ENCODE assay signal across 31 mouse cellular contexts in genomic region chr8:31755737-31756136, GRCm38 (mm10).
DNase-seq lines count a peak whose midpoint lies in the region; ATAC-seq and TF ChIP-seq lines count a peak whose summit lies in the region.
"Had no signal": no experiment of that assay in that cellular context is flagged by ENCODE, and none has a peak within 500 bp of the region (broad histone marks: within the 10 kb centered on the region; RNA-seq: fewer than 3 reads in every experiment).

No protein-coding gene starts in this region.

- TF ChIP-seq CTCF in lung, postnatal 0 days (IDR thresholded peaks at IDR 0.05) = no peak
- no peak for TF ChIP-seq CTCF in MEL (IDR thresholded peaks at IDR 0.05 in 2 of 3, conservative IDR thresholded peaks at IDR 0.05 in 1 of 3; ENCODE audit: control insufficient read depth in 1 of 3, insufficient read depth in 1 of 3, low read depth in 2 of 3, low read length in 3 of 3, poor library complexity in 1 of 3, severe bottlenecking in 1 of 3)

- intact Hi-C loops in left cerebral cortex, postnatal 14 days (cut with DNase I) = no loop called here

- H3K27ac ChIP-seq in lung, postnatal 0 days (ENCODE audit: low read length) = no peak overlapping the region
- H3K27ac ChIP-seq in MEL (ENCODE audit: control insufficient read depth, low read depth, low read length) = no peak overlapping the region
- H3K27ac ChIP-seq: embryonic facial prominence, embryonic 12.5 days; embryonic facial prominence, embryonic 15.5 days; forebrain, embryonic 12.5 days; heart, adult 2 months; heart, embryonic 10.5 days; heart, embryonic 13.5 days; hindbrain, embryonic 14.5 days; hindbrain, postnatal 0 days had no signal

- H3K4me2 ChIP-seq in lung, postnatal 0 days (replicated peaks; ENCODE audit: low read depth, low read length) = no peak overlapping the region
- H3K4me2 ChIP-seq: embryonic facial prominence, embryonic 12.5 days; embryonic facial prominence, embryonic 15.5 days; forebrain, embryonic 12.5 days; heart, embryonic 13.5 days; hindbrain, embryonic 14.5 days had no signal

- no peak overlapping the region for H3K4me3 ChIP-seq in lung, postnatal 0 days (ENCODE audit: low read depth, low read length)
- H3K4me3 ChIP-seq in MEL (ENCODE audit: control insufficient read depth in 1 of 2, insufficient read depth in 1 of 2, low read depth in 2 of 2, low read length in 2 of 2) = no peak overlapping the region
- H3K4me3 ChIP-seq: embryonic facial prominence, embryonic 12.5 days; embryonic facial prominence, embryonic 15.5 days; erythroblast, embryonic 14.5 days; forebrain, embryonic 12.5 days; heart, adult 2 months; heart, embryonic 10.5 days; heart, embryonic 13.5 days had no signal

- peak; percentile 9 for DNase-seq in lung, postnatal 0 days (ENCODE audit: low spot score)
- no peak for DNase-seq in lung, adult 18-20 months
- peak; percentile 11 for DNase-seq in MEL (ENCODE audit: low read depth, low spot score)
- peak; percentile 1 for DNase-seq in c-Kit-positive CD71-positive TER-119-positive erythroid progenitor cells, embryonic 14.5 days (ENCODE audit: low spot score)
- no peak for DNase-seq in layer of hippocampus, postnatal 14 days (ENCODE audit: low spot score in 2 of 2)
- DNase-seq in left cerebral cortex, postnatal 14 days (ENCODE audit: low spot score in 2 of 2) = no peak
- DNase-seq in neural tube, embryonic 10.5 days (ENCODE audit: extremely low spot score, low spot score) = no peak
- DNase-seq: adrenal gland, postnatal 10 days; adrenal gland, postnatal 36 days; cerebellum, adult 11 months; cerebellum, adult 2 months; cerebellum, adult 9-11 months; cerebellum, postnatal 25 days; gastrocnemius, postnatal 10 days; gastrocnemius, postnatal 36 days; heart, adult 2 months; heart, postnatal 14 days; heart, postnatal 4 days had no signal

- H3K9me3 ChIP-seq in lung, postnatal 0 days (ENCODE audit: low read length) = no peaks in the 10 kb centered on the region
- H3K9me3 ChIP-seq in MEL (replicated peaks; ENCODE audit: insufficient read depth, low read length) = no peaks in the 10 kb centered on the region
- H3K9me3 ChIP-seq: embryonic facial prominence, embryonic 12.5 days; embryonic facial prominence, embryonic 15.5 days; forebrain, embryonic 12.5 days; heart, embryonic 10.5 days; heart, embryonic 13.5 days had no signal

- H3K79me2 ChIP-seq in MEL (ENCODE audit: control insufficient read depth, insufficient read depth, low read length, poor library complexity) = no peaks in the 10 kb centered on the region

- H3K4me1 ChIP-seq in lung, postnatal 0 days (ENCODE audit: insufficient read depth, low read depth, low read length) = no peaks in the 10 kb centered on the region
- H3K4me1 ChIP-seq in MEL (ENCODE audit: control insufficient read depth in 1 of 2, insufficient read depth in 2 of 2, low read length in 2 of 2) = no peaks in the 10 kb centered on the region
- H3K4me1 ChIP-seq: embryonic facial prominence, embryonic 12.5 days; embryonic facial prominence, embryonic 15.5 days; forebrain, embryonic 12.5 days; heart, embryonic 10.5 days had no signal

- no peaks in the 10 kb centered on the region for H3K27me3 ChIP-seq in lung, postnatal 0 days (replicated peaks; ENCODE audit: insufficient read depth, low read length)
- no peaks in the 10 kb centered on the region for H3K27me3 ChIP-seq in MEL (ENCODE audit: control insufficient read depth in 1 of 2, insufficient read depth in 2 of 2, low read length in 2 of 2)
- H3K27me3 ChIP-seq: CH12.LX; embryonic facial prominence, embryonic 12.5 days; embryonic facial prominence, embryonic 15.5 days; forebrain, embryonic 12.5 days; heart, embryonic 13.5 days; Patski had no signal

- no peak for TF ChIP-seq POLR2A in MEL (IDR thresholded peaks at IDR 0.05; ENCODE audit: control insufficient read depth in 1 of 2, insufficient read depth in 1 of 2, low read depth in 1 of 2, low read length in 2 of 2, poor library complexity in 1 of 2)

- TF ChIP-seq EP300 in lung, postnatal 0 days (IDR thresholded peaks at IDR 0.05) = no peak
- no peak for TF ChIP-seq EP300 in MEL (IDR thresholded peaks at IDR 0.05; ENCODE audit: low read depth in 1 of 2, low read length in 2 of 2)

- 37% methylated on average over 3 of the region's 3 CpGs for WGBS in lung, postnatal 0 days

- TF ChIP-seq RAD21 in MEL (IDR thresholded peaks at IDR 0.05; ENCODE audit: low read depth, low read length) = no peak

- H3K9ac ChIP-seq in lung, postnatal 0 days (replicated peaks; ENCODE audit: low read depth) = no peak overlapping the region
- H3K9ac ChIP-seq in MEL (ENCODE audit: control insufficient read depth, low read depth, low read length, poor library complexity, severe bottlenecking) = no peak overlapping the region
- H3K9ac ChIP-seq: embryonic facial prominence, embryonic 12.5 days; embryonic facial prominence, embryonic 15.5 days; forebrain, embryonic 12.5 days; heart, embryonic 13.5 days; hindbrain, embryonic 14.5 days had no signal

- H3K36me3 ChIP-seq in lung, postnatal 0 days (ENCODE audit: insufficient read depth, low read length) = no peaks in the 10 kb centered on the region
- no peaks in the 10 kb centered on the region for H3K36me3 ChIP-seq in MEL (ENCODE audit: control insufficient read depth in 1 of 2, insufficient read depth in 2 of 2, low read length in 2 of 2)
- H3K36me3 ChIP-seq: embryonic facial prominence, embryonic 12.5 days; embryonic facial prominence, embryonic 15.5 days; forebrain, embryonic 12.5 days; G1E; heart, embryonic 10.5 days; heart, embryonic 13.5 days had no signal

- ATAC-seq in lung, postnatal 0 days = 0 out of 2 replicates have a peak, but pooled peaks have one; percentile 26
- ATAC-seq: forebrain, embryonic 16.5 days; hindbrain, postnatal 0 days; inflammation-experienced regulatory T-cells, adult 6 months; Patski had no signal

TF ChIP-seq in MEL, 35 proteins besides CTCF, POLR2A, EP300 and RAD21:
- TF ChIP-seq ETS1 (IDR thresholded peaks at IDR 0.05; ENCODE audit: low read depth, low read length) (no peak), CHD2 (IDR thresholded peaks at IDR 0.05; ENCODE audit: low read length) (no peak), TBP (IDR thresholded peaks at IDR 0.05; ENCODE audit: low read depth, low read length) (no peak), ELF1 (IDR thresholded peaks at IDR 0.05; ENCODE audit: low read depth, low read length) (no peak), TCF12 (IDR thresholded peaks at IDR 0.05; ENCODE audit: low read depth, low read length) (no peak), USF1 (IDR thresholded peaks at IDR 0.05; ENCODE audit: low read depth, low read length) (no peak)

Comparison
In these comparisons a context has a peak if more than half of its experiments do, and no peak if none do; other contexts are left out.
1. DNase-seq: peak in lung, postnatal 0 days (single experiment), MEL (single experiment) and c-Kit-positive CD71-positive TER-119-positive erythroid progenitor cells, embryonic 14.5 days (single experiment); none in lung, adult 18-20 months (0 of 2), layer of hippocampus, postnatal 14 days (0 of 2), left cerebral cortex, postnatal 14 days (0 of 2) and neural tube, embryonic 10.5 days (single experiment).